Mouse (Mus musculus): ENCODE results near the gene Fgf18. TPM values are rescaled to one million over a fixed set of nuclear protein-coding genes. Genes with fewer than 3 reads are reported as not detected.

Fgf18 gene
- polyA plus RNA-seq, 1 experiment from 2014 or later: 7.2 TPM

- 55% methylated on average over 8 of the region's 8 CpGs for WGBS
- ATAC-seq: peak; percentile 52
- no peak overlapping the region for H3K4me3 ChIP-seq (ENCODE audit: low read length)
- H3K9ac ChIP-seq (ENCODE audit: low read depth, low read length): no peak overlapping the region
- H3K27ac ChIP-seq (ENCODE audit: low read depth, low read length): no peak overlapping the region
- no peak overlapping the region for H3K4me2 ChIP-seq (ENCODE audit: low read length)
- H3K4me1 ChIP-seq (ENCODE audit: control insufficient read depth, insufficient read depth, low read depth, low read length): peaks cover 9% of the 10 kb centered on the region
- no peaks in the 10 kb centered on the region for H3K36me3 ChIP-seq (ENCODE audit: control insufficient read depth, insufficient read depth, low read length)
- H3K27me3 ChIP-seq (replicated peaks; ENCODE audit: control insufficient read depth, insufficient read depth, low read length): no peaks in the 10 kb centered on the region
- no peaks in the 10 kb centered on the region for H3K9me3 ChIP-seq (ENCODE audit: control insufficient read depth, low read length)
These were observed 71.9 kb downstream of the Fgf18 start for GRCm38 (mm10) chr11:33075293-33075692.

- H3K4me3 ChIP-seq (ENCODE audit: low read length): no peak overlapping the region
- H3K27me3 ChIP-seq (replicated peaks; ENCODE audit: control insufficient read depth, insufficient read depth, low read length): no peaks in the 10 kb centered on the region
- 62% methylated on average over 7 of the region's 7 CpGs for WGBS
- H3K9ac ChIP-seq (ENCODE audit: low read depth, low read length): no peak overlapping the region
- H3K9me3 ChIP-seq (ENCODE audit: control insufficient read depth, low read length): no peaks in the 10 kb centered on the region
- no peaks in the 10 kb centered on the region for H3K36me3 ChIP-seq (ENCODE audit: control insufficient read depth, insufficient read depth, low read length)
- no peak overlapping the region for H3K4me2 ChIP-seq (ENCODE audit: low read length)
- H3K4me1 ChIP-seq (ENCODE audit: control insufficient read depth, insufficient read depth, low read depth, low read length): peaks cover 9% of the 10 kb centered on the region
- no peak overlapping the region for H3K27ac ChIP-seq (ENCODE audit: low read depth, low read length)
- no peak for ATAC-seq
These were observed 72.7 kb downstream of the Fgf18 start for GRCm38 (mm10) chr11:33074541-33074940.

GRCm38 (mm10) chr11:33071358-33071922 lies 75.8 kb downstream of the Fgf18 start:
- WGBS: 84% methylated on average over 5 of the region's 5 CpGs
- H3K36me3 ChIP-seq (ENCODE audit: control insufficient read depth, insufficient read depth, low read length): no peaks in the 10 kb centered on the region
- no peaks in the 10 kb centered on the region for H3K9me3 ChIP-seq (ENCODE audit: control insufficient read depth, low read length)
- H3K27ac ChIP-seq (ENCODE audit: low read depth, low read length): no peak overlapping the region
- no peak overlapping the region for H3K4me2 ChIP-seq (ENCODE audit: low read length)
- ATAC-seq: no peak
- no peaks in the 10 kb centered on the region for H3K27me3 ChIP-seq (replicated peaks; ENCODE audit: control insufficient read depth, insufficient read depth, low read length)
- H3K4me3 ChIP-seq (ENCODE audit: low read length): no peak overlapping the region
- H3K9ac ChIP-seq (ENCODE audit: low read depth, low read length): no peak overlapping the region
- peaks cover 3% of the 10 kb centered on the region; the same call in 1 of the 2 replicates for H3K4me1 ChIP-seq (ENCODE audit: control insufficient read depth, insufficient read depth, low read depth, low read length)

- Histone ChIP-seq H3K9ac (ENCODE audit: low read depth, low read length) (no peak overlapping the region), H3K36me3 (ENCODE audit: control insufficient read depth, insufficient read depth, low read length) (no peaks in the 10 kb centered on the region), H3K4me3 (ENCODE audit: low read length) (no peak overlapping the region), H3K4me2 (ENCODE audit: low read length) (no peak overlapping the region), H3K27me3 (replicated peaks; ENCODE audit: control insufficient read depth, insufficient read depth, low read length) (no peaks in the 10 kb centered on the region), H3K9me3 (ENCODE audit: control insufficient read depth, low read length) (no peaks in the 10 kb centered on the region), H3K27ac (ENCODE audit: low read depth, low read length) (peak overlapping the region; percentile 39; the same call in 1 of the 2 replicates), H3K4me1 (ENCODE audit: control insufficient read depth, insufficient read depth, low read depth, low read length) (peaks cover 2% of the 10 kb centered on the region; the same call in 1 of the 2 replicates)
- 31% methylated on average over 6 of the region's 6 CpGs for WGBS
- ATAC-seq: peak; percentile 96
These were observed 76.7 kb downstream of the Fgf18 start for GRCm38 (mm10) chr11:33070520-33070919.

Other genes starting within 250 kb of the Fgf18 start
- gene Npm1, start 15.8 kb upstream of the Fgf18 start, polyA plus RNA-seq (2015; fragmentation: Nextera tagmentation; extraction: Ambion mirVana): 351 and 353 TPM in 2 replicates
- gene Tlx3, start 56.2 kb upstream of the Fgf18 start, polyA plus RNA-seq (2015; fragmentation: Nextera tagmentation; extraction: Ambion mirVana): 9.1 and 11.5 TPM in 2 replicates
- gene Gm12117, start 129.3 kb upstream of the Fgf18 start, polyA plus RNA-seq (2015; fragmentation: Nextera tagmentation; extraction: Ambion mirVana): not detected in 2 replicates